Mouse (Mus musculus): ENCODE results near the gene Tmem217.
"Not testable (repeated sequence)": the region's sequence is repeated elsewhere in the genome, so short reads cannot be mapped to it uniquely, and the experiment has no call there.

The Tmem217 gene

DNA sequence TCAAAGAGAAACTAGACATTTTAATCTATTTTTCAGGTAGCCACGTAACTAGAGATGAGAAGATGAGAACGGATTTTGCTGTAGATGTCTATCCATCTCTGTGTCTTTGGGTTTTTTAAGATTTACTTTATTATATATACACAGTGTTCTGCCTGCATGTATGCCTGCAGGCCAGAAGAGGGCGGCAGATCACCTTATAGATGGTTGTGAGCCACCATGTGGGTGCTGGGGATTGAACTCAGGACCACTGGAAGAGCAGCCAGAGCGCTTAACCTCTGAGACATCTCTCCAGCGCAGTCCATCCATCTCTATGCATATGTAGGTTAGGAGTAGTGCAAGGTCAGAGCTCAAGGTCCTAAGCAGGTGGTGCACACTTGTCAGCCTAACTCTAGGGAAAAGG, 48.5 kb downstream of the Tmem217 start:
- DNase-seq (ENCODE audit: inconsistent ontology term), result no peak

DNA sequence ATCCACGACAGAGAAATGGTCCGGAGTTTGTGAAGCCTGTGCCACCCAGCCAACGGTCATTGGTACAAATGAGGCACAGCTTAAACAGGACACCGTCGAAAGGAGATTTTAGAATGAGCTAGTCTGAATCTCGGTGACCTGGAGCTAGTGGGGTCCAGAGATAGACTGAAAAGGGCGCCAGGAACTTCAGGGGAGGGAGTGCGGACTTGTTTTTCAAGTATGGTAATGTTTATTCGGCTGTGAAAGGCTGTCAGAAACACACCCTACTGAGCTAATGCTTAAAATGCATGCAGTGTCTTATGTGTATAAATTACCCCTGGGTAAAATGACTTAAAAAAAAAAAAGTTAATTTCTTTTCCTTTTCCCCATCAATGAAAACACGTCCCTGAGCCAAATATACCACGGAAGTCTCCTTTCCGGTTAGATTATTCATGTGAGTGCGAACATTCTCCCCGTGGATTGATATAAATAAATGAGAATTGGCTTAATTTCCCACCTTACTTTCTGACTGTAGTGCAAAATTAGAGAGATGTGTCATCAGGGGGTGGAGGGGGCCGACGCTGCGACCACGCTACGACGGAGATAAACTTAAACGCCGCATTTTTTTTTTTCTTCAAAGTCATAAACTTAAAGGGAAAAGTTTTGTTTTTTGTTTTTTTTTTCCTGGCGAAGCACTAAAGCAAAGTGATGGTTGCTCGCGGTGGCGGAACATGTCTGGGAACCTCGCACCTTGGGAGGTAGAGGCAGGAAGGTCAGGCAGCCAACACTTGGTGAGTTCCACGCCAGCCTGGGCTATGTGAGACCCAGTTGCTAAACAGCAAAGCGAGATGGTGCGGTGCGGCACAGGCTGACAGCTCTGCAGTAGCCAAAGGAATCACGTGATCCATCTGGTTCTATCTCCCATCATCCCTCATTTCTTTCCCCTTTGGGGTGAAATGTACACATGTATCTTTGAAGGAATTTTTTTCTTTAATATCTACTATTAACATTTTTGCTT, 49.2 kb downstream of the Tmem217 start:
- DNase-seq (ENCODE audit: inconsistent ontology term), result no peak

GRCm38 (mm10) chr17:29502005-29502668, 50.0 kb downstream of the Tmem217 start:
- no peak for DNase-seq (ENCODE audit: inconsistent ontology term)

GRCm38 (mm10) chr17:29500802-29501469, 51.2 kb downstream of the Tmem217 start:
- DNase-seq (ENCODE audit: inconsistent ontology term), result no peak

DNA sequence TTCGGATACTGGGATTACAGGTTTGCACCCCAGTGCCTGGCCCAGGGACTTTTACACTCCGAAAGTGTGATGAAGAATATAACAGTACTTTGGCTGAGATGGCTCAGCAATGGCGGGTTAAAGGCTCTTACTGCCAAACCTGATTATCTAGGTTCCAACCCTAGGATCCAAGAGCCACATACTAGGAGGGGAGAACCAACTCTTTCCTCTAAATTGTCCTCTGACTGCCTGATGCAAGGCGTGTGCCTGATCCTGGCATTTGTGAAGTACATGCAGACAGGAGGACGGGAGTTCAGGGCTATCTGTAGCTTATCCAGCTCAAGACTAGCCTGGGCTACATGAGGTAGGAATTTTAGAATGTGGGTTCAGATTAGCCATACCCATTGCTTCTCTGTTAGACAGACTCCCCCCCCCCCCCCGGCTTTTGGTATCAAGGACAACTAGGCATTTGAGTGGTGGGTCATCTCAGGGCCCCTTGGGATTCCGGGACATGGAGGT, 51.9 kb downstream of the Tmem217 start:
- DNase-seq (ENCODE audit: inconsistent ontology term), result no peak

- DNase-seq (ENCODE audit: inconsistent ontology term), result no peak
Observed at GRCm38 (mm10) chr17:29499511-29499910, 52.7 kb downstream of the Tmem217 start.

DNA sequence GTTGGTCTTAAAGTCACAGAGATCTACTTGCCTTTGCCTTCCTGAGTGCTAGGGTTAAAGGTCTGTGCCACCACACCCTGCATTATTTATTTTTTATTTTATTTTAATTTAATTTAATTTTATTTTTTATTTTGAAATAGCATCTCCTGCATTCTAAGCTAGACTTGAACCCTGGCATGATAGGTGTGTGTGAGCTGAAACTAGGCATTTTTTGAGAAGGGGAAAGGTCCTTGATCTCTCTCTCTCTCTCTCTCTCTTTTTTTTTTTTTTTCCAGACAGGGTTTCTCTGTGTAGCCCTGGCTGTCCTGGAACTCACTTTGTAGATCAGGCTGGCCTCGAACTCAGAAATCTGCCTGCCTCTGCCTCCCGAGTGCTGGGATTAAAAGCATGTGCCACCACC, 53.2 kb downstream of the Tmem217 start:
- DNase-seq (ENCODE audit: inconsistent ontology term), result not testable (repeated sequence)

DNA sequence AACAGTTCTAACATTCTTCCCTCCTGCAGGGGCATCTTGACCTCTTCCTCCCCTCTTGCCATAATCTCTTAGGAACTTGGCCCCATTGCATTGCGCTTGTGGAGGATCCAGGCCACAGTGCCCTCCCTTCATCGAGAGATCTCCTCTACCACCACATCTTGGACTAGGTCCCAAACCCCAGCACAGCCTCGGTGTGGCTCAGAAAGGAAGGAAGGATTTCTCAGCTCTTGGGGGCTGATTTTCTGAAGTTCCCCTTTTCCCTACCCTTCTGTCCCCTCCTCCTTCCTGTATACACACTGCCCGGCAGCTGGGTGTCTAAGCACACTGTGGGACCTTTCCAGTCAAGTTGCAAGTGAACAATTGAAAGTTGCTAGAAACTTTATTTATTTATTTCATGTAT, 54.2 kb downstream of the Tmem217 start:
- no peak for DNase-seq (ENCODE audit: inconsistent ontology term)

GRCm38 (mm10) chr17:29497481-29497880, 54.7 kb downstream of the Tmem217 start:
- not testable (repeated sequence) for DNase-seq (ENCODE audit: inconsistent ontology term)

GRCm38 (mm10) chr17:29497071-29497354, 55.2 kb downstream of the Tmem217 start:
- DNase-seq (ENCODE audit: inconsistent ontology term), result no peak

GRCm38 (mm10) chr17:29496211-29497070, 55.7 kb downstream of the Tmem217 start:
- no peak for DNase-seq (ENCODE audit: inconsistent ontology term)

DNA sequence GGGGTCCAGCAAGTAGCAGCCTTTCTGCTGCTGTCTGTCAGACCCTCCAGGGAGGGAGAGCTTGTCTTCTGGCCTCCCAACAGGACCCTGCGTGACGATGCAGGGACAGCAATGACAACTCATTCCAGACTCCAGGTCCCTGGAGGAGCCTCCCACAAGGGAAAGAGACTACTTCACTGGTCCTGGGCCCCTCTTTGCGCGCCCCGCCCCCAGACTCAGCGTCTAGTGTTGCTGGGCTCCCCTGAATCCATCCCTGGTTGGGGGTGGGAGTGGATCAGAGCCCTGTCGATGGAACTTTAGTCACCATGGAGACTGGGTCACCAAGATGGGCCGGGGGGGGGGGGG, 57.5 kb downstream of the Tmem217 start:
- no peak for DNase-seq (ENCODE audit: inconsistent ontology term)

DNA sequence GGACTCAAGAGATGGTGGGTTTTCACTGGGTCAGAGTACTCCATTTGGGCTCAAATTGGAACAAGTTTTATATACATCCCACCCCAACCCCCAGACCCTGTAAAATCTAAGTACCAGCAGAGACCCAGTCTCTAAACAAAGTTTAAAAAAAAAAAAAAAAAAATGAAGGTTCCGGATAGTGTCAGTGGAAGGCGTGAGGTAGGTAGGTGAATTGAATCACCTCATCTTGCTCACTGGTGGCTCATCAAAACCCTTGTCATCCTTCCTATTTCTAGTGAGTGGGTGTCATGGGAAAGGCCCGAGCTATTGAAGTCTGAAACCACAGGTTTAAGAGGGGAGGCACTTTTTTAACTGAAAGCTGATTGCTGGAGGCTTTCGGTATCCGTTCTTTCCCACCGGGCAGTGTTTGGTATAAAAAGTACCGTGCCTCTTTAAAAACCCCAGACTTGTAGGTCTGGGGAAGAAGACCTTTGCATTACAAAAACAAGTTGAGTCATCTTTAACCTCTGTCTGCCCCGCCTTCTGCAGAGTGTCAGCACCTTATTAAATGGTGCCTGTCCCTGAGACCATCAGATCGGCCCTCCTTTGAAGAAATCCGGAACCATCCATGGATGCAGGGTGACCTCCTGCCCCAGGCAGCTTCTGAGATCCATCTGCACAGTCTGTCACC, 58.0 kb downstream of the Tmem217 start:
- no peak for DNase-seq (ENCODE audit: inconsistent ontology term)

- DNase-seq (ENCODE audit: inconsistent ontology term), result no peak
Observed at GRCm38 (mm10) chr17:29493461-29493980, 58.7 kb downstream of the Tmem217 start.

GRCm38 (mm10) chr17:29492269-29493191, 59.7 kb downstream of the Tmem217 start:
- DNase-seq (ENCODE audit: inconsistent ontology term), result peak; percentile 85

DNA sequence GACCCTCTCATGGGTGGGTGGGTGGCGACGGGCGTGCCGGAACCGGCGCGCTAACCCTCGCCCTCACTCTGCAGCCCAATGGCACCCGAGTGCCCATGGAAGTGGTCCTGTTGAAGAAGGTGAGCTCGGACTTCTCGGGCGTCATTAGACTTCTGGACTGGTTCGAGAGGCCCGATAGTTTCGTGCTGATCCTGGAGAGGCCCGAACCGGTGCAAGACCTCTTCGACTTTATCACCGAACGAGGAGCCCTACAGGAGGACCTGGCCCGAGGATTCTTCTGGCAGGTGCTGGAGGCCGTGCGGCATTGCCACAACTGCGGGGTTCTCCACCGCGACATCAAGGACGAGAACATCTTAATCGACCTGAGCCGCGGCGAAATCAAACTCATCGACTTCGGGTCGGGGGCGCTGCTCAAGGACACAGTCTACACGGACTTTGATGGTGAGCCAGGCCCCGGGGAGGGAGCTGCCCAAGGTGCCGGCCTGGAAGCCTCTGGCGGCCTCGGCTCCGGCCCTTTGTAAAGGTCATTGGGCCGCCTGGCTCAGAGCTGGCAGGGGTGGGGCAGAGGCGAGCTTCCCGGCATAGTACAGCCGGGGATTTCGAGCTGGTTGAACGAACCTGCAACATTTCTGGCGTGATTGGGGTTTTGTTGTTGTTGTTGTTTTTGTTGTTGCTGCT, 60.5 kb downstream of the Tmem217 start:
- DNase-seq (ENCODE audit: inconsistent ontology term), result peak; percentile 74

GRCm38 (mm10) chr17:29490713-29491581, 61.2 kb downstream of the Tmem217 start, which contains the start of gene Pim1:
Gene Pim1, plus strand, starts transcription at chr17:29490753.
- DNase-seq (ENCODE audit: inconsistent ontology term), result no peak
